Mouse (Mus musculus): ENCODE data around the gene Sdsl.

Sdsl gene

GRCm38 (mm10) chr5:120495064-120495702, 22.6 kb upstream of the Sdsl start:
- DNase-seq (ENCODE audit: low read depth, low spot score), result no peak

GRCm38 (mm10) chr5:120493873-120494395, 21.3 kb upstream of the Sdsl start:
- DNase-seq (ENCODE audit: low read depth, low spot score), result no peak

- no peak for DNase-seq (ENCODE audit: low read depth, low spot score)
These were observed 20.8 kb upstream of the Sdsl start for GRCm38 (mm10) chr5:120493440-120493839.

- DNase-seq (ENCODE audit: low read depth, low spot score), result no peak
These were observed 19.8 kb upstream of the Sdsl start for GRCm38 (mm10) chr5:120492437-120492836.

GRCm38 (mm10) chr5:120490679-120491192, 18.1 kb upstream of the Sdsl start:
- no peak for DNase-seq (ENCODE audit: low read depth, low spot score)

GRCm38 (mm10) chr5:120487844-120488243, 15.2 kb upstream of the Sdsl start:
- DNase-seq (ENCODE audit: low read depth, low spot score), result no peak

- no peak for DNase-seq (ENCODE audit: low read depth, low spot score)
These were observed 10.8 kb upstream of the Sdsl start for GRCm38 (mm10) chr5:120483399-120483798.

- no peak for DNase-seq (ENCODE audit: low read depth, low spot score)
These were observed 8.6 kb upstream of the Sdsl start for GRCm38 (mm10) chr5:120481205-120481604.

- no peak for DNase-seq (ENCODE audit: low read depth, low spot score)
These were observed 6.9 kb upstream of the Sdsl start for GRCm38 (mm10) chr5:120479538-120479937.

- no peak for DNase-seq (ENCODE audit: low read depth, low spot score)
These were observed 5.4 kb upstream of the Sdsl start for GRCm38 (mm10) chr5:120477993-120478392.

- no peak for DNase-seq (ENCODE audit: low read depth, low spot score)
These were observed 3.7 kb upstream of the Sdsl start, which contains the start of gene Sds for GRCm38 (mm10) chr5:120476296-120476695. Gene Sds, plus strand, starts transcription at chr5:120476526.

GRCm38 (mm10) chr5:120475861-120476260, 3.3 kb upstream of the Sdsl start:
- no peak for DNase-seq (ENCODE audit: low read depth, low spot score)

- DNase-seq (ENCODE audit: low read depth, low spot score), result no peak
These were observed 751 bp upstream of the Sdsl start for GRCm38 (mm10) chr5:120473361-120473760.

- no peak for DNase-seq (ENCODE audit: low read depth, low spot score)
These were observed 1.1 kb downstream of the Sdsl start for GRCm38 (mm10) chr5:120471538-120471937.

GRCm38 (mm10) chr5:120468830-120469229, 3.8 kb downstream of the Sdsl start:
- DNase-seq (ENCODE audit: low read depth, low spot score), result no peak

GRCm38 (mm10) chr5:120468336-120468735, 4.3 kb downstream of the Sdsl start:
- no peak for DNase-seq (ENCODE audit: low read depth, low spot score)

GRCm38 (mm10) chr5:120467026-120467425, 5.6 kb downstream of the Sdsl start:
- DNase-seq (ENCODE audit: low read depth, low spot score), result no peak

- no peak for DNase-seq (ENCODE audit: low read depth, low spot score)
These were observed 6.8 kb downstream of the Sdsl start for GRCm38 (mm10) chr5:120465860-120466259.

GRCm38 (mm10) chr5:120465062-120465461, 7.5 kb downstream of the Sdsl start:
- DNase-seq (ENCODE audit: low read depth, low spot score), result no peak

- no peak for DNase-seq (ENCODE audit: low read depth, low spot score)
These were observed 8.3 kb downstream of the Sdsl start for GRCm38 (mm10) chr5:120464321-120464720.

GRCm38 (mm10) chr5:120461902-120462301, 10.7 kb downstream of the Sdsl start:
- no peak for DNase-seq (ENCODE audit: low read depth, low spot score)

GRCm38 (mm10) chr5:120459133-120459532, 13.5 kb downstream of the Sdsl start:
- DNase-seq (ENCODE audit: low read depth, low spot score), result no peak

- peak; percentile 43 for DNase-seq (ENCODE audit: low read depth, low spot score)
These were observed 15.0 kb downstream of the Sdsl start for GRCm38 (mm10) chr5:120457628-120458027.

Measured in retina, adult 2 months (tissue).